Mouse (Mus musculus) spleen, adult 12 weeks (tissue): Measurements from ENCODE around the gene Tcf3.
A peak's percentile ranks its signal among the peaks of the same experiment; 100 is the strongest.

Source experiments
- DNase-seq: peaks from one replicate; pipeline ENCODE4 v3.0.0; 2022; ENCODE audit warnings: low spot score

Tcf3 gene

DNA sequence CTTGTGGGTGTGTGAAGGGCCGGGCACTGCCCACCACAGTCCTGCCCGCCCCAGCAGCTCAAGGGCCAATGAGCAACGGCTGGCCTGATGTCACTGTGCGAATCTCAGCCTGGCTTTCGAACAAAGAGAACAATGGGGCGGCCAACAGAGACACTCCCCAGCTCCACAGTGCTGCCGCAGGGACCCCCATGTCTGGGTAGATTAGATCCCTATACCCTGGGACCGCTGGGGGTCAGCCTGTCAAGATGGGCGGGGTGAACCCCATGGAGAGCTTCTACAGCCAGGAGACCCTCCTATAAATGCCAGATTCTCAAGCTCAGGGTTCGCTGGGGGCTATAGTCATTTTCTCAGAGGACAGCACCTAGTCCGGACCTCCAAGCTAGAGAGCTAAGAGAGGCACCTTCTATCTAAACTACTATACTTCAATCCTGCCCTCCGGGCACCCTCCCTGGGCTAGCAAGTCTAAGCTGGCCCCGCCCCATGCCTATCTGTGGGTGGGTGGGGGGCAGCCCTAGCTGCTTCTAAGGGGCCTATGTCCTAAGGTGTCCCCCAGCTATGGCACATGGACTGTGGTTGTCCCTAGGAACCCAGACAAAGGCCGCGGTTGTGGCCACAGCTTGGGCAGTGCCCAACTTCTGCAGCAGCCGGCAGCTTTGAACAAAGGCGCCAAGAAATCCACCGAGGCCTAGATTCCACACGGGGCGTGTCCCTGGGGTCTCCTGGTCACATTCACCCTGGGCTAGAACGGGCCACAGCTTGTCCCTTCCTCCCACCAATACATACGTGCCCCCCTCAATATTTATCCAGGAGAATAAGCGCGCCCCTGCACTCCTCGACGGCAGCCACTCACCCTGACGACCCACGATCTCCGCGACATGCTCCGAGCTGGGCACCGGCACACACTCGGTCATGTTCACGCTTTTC, 47.4 kb downstream of the Tcf3 start:
- DNase-seq: no peak

DNA sequence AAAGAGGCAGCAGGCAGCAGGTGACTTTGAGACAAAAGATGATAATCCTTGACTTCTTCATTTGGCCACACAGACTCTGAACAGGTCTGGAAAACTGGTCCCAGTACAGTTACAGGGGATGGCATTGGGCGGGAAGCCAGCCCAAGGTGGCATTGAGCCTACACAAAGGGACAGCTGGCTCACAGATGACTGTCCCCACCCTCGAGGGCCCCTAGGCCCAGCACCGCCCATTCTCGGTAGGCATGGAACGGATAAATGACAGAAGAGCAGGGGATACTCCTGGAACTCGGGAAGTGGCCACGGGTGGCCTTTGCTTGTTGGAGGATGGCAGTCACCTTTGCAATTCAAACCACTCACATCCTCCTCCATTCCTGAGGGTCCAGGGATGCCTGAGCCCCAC, 48.1 kb downstream of the Tcf3 start:
- no peak for DNase-seq

DNA sequence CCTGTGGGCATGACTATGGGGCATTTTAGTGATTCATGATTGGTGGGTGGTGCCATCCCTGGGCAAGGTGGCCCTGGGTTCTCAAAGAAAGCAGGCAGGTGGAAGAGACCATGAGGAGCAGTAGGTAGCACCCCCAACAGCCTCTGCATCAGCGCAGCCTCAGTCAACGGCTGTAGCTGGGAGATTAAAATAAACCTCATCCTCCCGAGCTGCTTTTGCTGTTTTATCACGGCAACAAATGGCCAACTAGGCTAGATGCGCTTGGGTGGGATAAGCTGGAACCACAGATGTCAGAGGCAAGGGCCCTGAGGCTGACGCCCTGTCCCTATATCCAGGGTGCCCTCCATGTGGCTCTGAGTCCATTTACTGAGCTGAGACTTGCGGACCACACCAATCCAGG, 48.7 kb downstream of the Tcf3 start:
- no peak for DNase-seq

DNA sequence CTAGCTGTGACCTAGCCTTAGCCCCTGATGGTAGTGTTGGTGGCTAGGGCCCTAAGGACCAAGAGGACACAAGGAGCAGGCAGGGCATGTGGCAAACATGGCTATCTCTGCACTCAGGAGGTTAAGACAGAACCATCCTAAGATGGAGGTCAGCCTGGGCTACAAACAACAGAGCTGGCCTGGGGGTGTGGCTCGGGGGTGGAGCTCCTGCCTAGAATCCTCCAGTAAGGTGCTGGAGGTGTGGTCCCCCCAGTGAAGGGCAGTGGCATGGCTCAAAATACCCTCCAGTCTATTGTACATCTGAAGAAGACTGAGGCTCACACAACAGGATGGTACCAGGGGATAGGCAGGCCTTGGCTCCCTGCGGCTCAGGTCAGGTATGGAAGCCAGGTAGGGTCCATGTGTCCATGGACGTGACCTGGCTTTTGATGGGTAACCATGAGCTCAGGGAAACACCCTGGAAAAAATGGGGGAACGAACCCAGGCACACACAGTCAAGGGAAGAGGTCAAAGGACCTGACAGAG, 49.3 kb downstream of the Tcf3 start:
- no peak for DNase-seq

DNA sequence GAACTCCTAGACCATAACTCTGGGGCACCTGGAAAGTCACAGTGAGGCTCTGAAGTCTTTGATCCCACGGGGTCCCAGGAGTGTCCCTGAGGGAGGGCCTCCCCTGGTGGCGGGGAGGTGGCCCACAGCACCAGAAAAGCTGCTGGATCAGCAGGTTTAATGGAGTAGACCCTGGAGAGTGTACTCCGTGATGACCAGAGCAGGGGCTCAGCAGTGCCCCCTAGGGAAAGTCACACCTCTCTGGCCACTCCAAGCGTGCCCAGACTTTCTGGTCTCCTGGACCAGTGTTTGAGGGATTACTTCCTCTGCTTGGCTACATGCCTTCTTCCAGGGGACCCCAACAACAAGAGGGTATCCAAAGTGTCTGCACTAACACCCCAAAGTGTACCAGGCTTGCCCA, 50.0 kb downstream of the Tcf3 start:
- DNase-seq: no peak

GRCm38 (mm10) chr10:80382641-80383365, 50.6 kb downstream of the Tcf3 start:
- no peak for DNase-seq

GRCm38 (mm10) chr10:80377716-80378115, 55.7 kb downstream of the Tcf3 start:
- DNase-seq: no peak

- peak; percentile 82 for DNase-seq
These were observed 57.3 kb downstream of the Tcf3 start for GRCm38 (mm10) chr10:80376160-80376559.

- DNase-seq: no peak
These were observed 59.4 kb downstream of the Tcf3 start for GRCm38 (mm10) chr10:80374063-80374462.

GRCm38 (mm10) chr10:80372706-80373105, 60.7 kb downstream of the Tcf3 start:
- no peak for DNase-seq

DNA sequence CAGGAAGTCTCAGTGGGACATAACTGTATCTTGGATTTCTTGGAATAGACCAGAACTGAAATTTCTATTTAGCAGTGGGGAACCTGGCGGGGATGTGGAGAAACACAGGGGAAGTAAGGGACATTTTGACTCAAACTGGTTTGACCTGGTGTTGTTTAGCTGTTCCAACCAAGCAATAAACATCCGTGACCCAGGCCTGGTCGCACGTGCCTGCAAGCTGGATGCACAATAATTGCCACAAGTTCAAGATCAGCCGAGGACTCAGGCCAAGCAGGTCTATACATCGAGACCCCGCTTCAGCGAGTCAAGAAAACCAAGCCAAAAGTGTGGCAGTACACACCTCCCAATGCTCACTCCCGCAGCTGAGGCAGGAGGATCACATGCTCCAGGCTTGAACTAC, 61.5 kb downstream of the Tcf3 start:
- DNase-seq: no peak

GRCm38 (mm10) chr10:80371411-80371966, 62.0 kb downstream of the Tcf3 start:
- no peak for DNase-seq

GRCm38 (mm10) chr10:80369995-80370747, 63.3 kb downstream of the Tcf3 start:
- no peak for DNase-seq

DNA sequence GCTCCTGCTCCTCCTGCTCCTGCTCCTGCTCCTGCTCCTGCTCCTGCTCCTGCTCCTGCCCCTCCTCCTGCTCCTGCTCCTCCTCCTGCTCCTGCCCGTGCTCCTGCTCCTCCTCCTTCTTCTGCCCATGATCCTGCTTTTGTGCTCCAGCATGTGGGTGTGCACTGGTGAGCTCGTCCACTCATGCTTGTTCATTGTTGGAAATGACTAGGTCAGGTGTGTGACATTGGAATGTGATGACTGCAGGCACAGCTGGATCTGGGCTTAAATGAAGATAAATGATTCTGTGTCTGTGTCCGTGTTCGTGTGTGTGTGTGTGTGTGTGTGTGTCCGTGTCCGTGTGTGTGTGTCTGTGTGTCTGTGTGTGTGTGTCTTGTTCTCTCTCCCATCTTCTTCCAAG, 65.1 kb downstream of the Tcf3 start:
- no peak for DNase-seq

- DNase-seq: no peak
These were observed 65.5 kb downstream of the Tcf3 start for GRCm38 (mm10) chr10:80367954-80368353.

DNA sequence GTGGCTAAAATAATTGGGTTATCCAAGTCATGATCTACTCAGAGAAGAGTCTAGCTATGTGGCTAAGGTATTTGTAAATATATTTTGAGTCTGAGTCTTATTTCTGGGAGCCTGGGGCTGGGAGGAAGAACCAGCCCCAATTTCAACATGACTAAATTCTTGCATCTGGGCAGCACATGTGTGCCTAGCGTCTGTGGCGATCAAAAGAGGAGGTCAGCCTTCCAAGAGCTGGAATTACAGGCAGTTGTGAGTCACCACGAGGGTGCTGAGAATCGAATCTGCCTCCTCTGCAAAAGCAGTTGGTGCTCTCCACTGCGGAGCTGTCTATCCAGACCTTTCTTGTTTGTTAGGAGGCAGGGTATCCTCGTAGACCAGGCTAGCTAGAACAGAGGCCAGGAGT, 67.7 kb downstream of the Tcf3 start:
- DNase-seq: no peak

- DNase-seq: no peak
These were observed 69.7 kb downstream of the Tcf3 start for GRCm38 (mm10) chr10:80363734-80364133.
